Mouse (Mus musculus): ENCODE results near the gene Gabrb3. TPM values are rescaled to one million over a fixed set of nuclear protein-coding genes. Genes with fewer than 3 reads are reported as not detected.

The Gabrb3 gene
- polyA plus RNA-seq, 1 experiment from 2014 or later, result 4.4 TPM

DNA sequence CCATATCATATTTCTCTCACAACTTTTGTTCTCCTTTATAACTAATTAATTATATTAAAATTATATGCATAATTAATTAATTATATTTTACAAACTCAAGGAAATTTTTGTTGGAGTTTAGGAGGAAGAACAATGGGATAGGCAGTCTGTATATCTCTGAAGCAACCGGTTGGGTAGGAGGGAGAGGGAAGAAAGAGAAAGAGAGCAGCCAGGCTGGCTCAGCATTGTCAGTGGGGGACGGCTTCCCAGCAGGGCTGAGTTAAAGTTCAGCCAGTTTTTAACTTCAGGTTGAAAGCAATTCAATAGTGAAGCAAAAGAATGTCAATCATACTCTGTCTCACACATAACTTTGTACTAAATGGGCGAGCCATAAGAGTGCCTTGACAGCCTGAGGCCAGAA, 199.2 kb downstream of the Gabrb3 start:
- no peak for DNase-seq (ENCODE audit: low spot score)
- 29% methylated on average over 3 of the region's 3 CpGs for WGBS
- no peak overlapping the region for H3K27ac ChIP-seq (replicated peaks; ENCODE audit: low read depth, low read length)
- H3K27me3 ChIP-seq (ENCODE audit: control insufficient read depth, insufficient read depth, low read length), result no peaks in the 10 kb centered on the region
- H3K4me2 ChIP-seq (ENCODE audit: low read depth, low read length), result no peak overlapping the region
- no peak overlapping the region for H3K9ac ChIP-seq (replicated peaks; ENCODE audit: low read length)
- H3K36me3 ChIP-seq (replicated peaks; ENCODE audit: control insufficient read depth, insufficient read depth, low read depth, low read length), result no peaks in the 10 kb centered on the region
- H3K4me1 ChIP-seq (ENCODE audit: control insufficient read depth, insufficient read depth, low read length), result no peaks in the 10 kb centered on the region
- no peak overlapping the region for H3K4me3 ChIP-seq (ENCODE audit: low read depth, low read length)
- ATAC-seq (replicated peaks; ENCODE audit: insufficient number of reproducible peaks, low FRiP score, low TSS enrichment, low read depth), result no peak
- H3K9me3 ChIP-seq (replicated peaks; ENCODE audit: control insufficient read depth, low read length), result no peaks in the 10 kb centered on the region

GRCm38 (mm10) chr7:57620036-57620435, 200.5 kb downstream of the Gabrb3 start:
- WGBS, result 96% methylated on average over 2 of the region's 2 CpGs
- H3K9ac ChIP-seq (replicated peaks; ENCODE audit: low read length), result no peak overlapping the region
- no peaks in the 10 kb centered on the region for H3K27me3 ChIP-seq (ENCODE audit: control insufficient read depth, insufficient read depth, low read length)
- no peaks in the 10 kb centered on the region for H3K36me3 ChIP-seq (replicated peaks; ENCODE audit: control insufficient read depth, insufficient read depth, low read depth, low read length)
- H3K9me3 ChIP-seq (replicated peaks; ENCODE audit: control insufficient read depth, low read length), result no peaks in the 10 kb centered on the region
- H3K4me2 ChIP-seq (ENCODE audit: low read depth, low read length), result no peak overlapping the region
- no peak for DNase-seq (ENCODE audit: low spot score)
- no peaks in the 10 kb centered on the region for H3K4me1 ChIP-seq (ENCODE audit: control insufficient read depth, insufficient read depth, low read length)
- ATAC-seq (replicated peaks; ENCODE audit: insufficient number of reproducible peaks, low FRiP score, low TSS enrichment, low read depth), result no peak
- H3K27ac ChIP-seq (replicated peaks; ENCODE audit: low read depth, low read length), result no peak overlapping the region
- no peak overlapping the region for H3K4me3 ChIP-seq (ENCODE audit: low read depth, low read length)

- Histone ChIP-seq H3K27ac (replicated peaks; ENCODE audit: low read depth, low read length) (no peak overlapping the region), H3K27me3 (ENCODE audit: control insufficient read depth, insufficient read depth, low read length) (no peaks in the 10 kb centered on the region), H3K4me2 (ENCODE audit: low read depth, low read length) (no peak overlapping the region), H3K9me3 (replicated peaks; ENCODE audit: control insufficient read depth, low read length) (no peaks in the 10 kb centered on the region), H3K36me3 (replicated peaks; ENCODE audit: control insufficient read depth, insufficient read depth, low read depth, low read length) (no peaks in the 10 kb centered on the region), H3K9ac (replicated peaks; ENCODE audit: low read length) (no peak overlapping the region), H3K4me1 (ENCODE audit: control insufficient read depth, insufficient read depth, low read length) (no peaks in the 10 kb centered on the region), H3K4me3 (ENCODE audit: low read depth, low read length) (no peak overlapping the region)
- DNase-seq (ENCODE audit: low spot score), result no peak
- 83% methylated on average over 4 of the region's 4 CpGs for WGBS
- ATAC-seq (replicated peaks; ENCODE audit: insufficient number of reproducible peaks, low FRiP score, low TSS enrichment, low read depth), result no peak
These were observed 204.2 kb downstream of the Gabrb3 start for GRCm38 (mm10) chr7:57623718-57624117.

DNA sequence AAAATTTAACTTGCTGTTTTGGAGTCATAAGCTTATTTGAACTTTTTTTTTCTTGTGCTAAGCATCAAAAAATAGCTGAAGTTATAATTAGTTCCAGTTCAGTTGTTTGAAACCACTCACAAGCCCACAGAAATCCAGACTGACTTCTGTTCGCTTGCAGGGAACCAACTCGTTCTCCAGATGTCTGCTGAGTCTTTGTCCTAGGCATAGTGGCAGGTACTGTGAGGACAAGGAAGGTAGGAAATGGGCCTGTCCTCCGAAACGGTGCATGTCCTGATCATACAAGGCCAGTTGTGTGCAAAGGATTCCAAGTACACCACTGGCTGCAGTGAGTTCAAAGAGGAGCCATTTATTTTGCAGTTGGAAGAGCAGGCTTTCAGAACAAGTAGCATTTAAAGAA, 215.5 kb downstream of the Gabrb3 start:
- no peak overlapping the region for H3K9ac ChIP-seq (replicated peaks; ENCODE audit: low read length)
- H3K9me3 ChIP-seq (replicated peaks; ENCODE audit: control insufficient read depth, low read length), result no peaks in the 10 kb centered on the region
- DNase-seq (ENCODE audit: low spot score) (no peak), ATAC-seq (replicated peaks; ENCODE audit: insufficient number of reproducible peaks, low FRiP score, low TSS enrichment, low read depth) (no peak)
- H3K4me1 ChIP-seq (ENCODE audit: control insufficient read depth, insufficient read depth, low read length), result no peaks in the 10 kb centered on the region
- no peaks in the 10 kb centered on the region for H3K36me3 ChIP-seq (replicated peaks; ENCODE audit: control insufficient read depth, insufficient read depth, low read depth, low read length)
- no peak overlapping the region for H3K4me2 ChIP-seq (ENCODE audit: low read depth, low read length)
- no peak overlapping the region for H3K4me3 ChIP-seq (ENCODE audit: low read depth, low read length)
- H3K27ac ChIP-seq (replicated peaks; ENCODE audit: low read depth, low read length), result no peak overlapping the region
- no peaks in the 10 kb centered on the region for H3K27me3 ChIP-seq (ENCODE audit: control insufficient read depth, insufficient read depth, low read length)
- WGBS, result 63% methylated on average over 4 of the region's 4 CpGs

GRCm38 (mm10) chr7:57635687-57636086, 216.2 kb downstream of the Gabrb3 start:
- Histone ChIP-seq H3K27ac (replicated peaks; ENCODE audit: low read depth, low read length) (no peak overlapping the region), H3K36me3 (replicated peaks; ENCODE audit: control insufficient read depth, insufficient read depth, low read depth, low read length) (no peaks in the 10 kb centered on the region), H3K9ac (replicated peaks; ENCODE audit: low read length) (no peak overlapping the region), H3K4me1 (ENCODE audit: control insufficient read depth, insufficient read depth, low read length) (no peaks in the 10 kb centered on the region), H3K4me3 (ENCODE audit: low read depth, low read length) (no peak overlapping the region), H3K9me3 (replicated peaks; ENCODE audit: control insufficient read depth, low read length) (no peaks in the 10 kb centered on the region), H3K4me2 (ENCODE audit: low read depth, low read length) (no peak overlapping the region), H3K27me3 (ENCODE audit: control insufficient read depth, insufficient read depth, low read length) (no peaks in the 10 kb centered on the region)
- 63% methylated on average over 4 of the region's 4 CpGs for WGBS
- DNase-seq (ENCODE audit: low spot score), result no peak
- ATAC-seq (replicated peaks; ENCODE audit: insufficient number of reproducible peaks, low FRiP score, low TSS enrichment, low read depth), result no peak

DNA sequence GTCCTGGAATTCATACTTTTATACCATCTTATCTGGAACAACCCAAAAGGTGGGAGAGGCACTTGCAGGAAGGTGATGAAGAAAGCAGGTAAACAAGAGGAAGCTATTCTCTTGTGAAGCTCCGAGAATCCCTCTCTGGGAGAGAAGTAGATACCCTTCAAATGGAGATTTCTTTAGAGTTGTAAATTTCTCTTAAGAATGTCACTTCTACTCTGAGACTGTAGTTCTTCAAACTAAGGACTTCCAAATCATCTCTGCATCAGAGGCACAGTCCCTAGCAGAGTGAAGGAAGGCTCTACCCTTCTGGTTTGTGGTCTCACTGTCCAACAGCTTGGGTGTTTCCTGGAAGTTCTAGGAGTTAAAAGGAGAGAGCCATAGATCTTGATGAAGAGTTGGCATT, 221.3 kb downstream of the Gabrb3 start:
- 68% methylated on average over 1 of the region's 1 CpGs for WGBS
- Histone ChIP-seq H3K4me2 (ENCODE audit: low read depth, low read length) (no peak overlapping the region), H3K9me3 (replicated peaks; ENCODE audit: control insufficient read depth, low read length) (no peaks in the 10 kb centered on the region), H3K27ac (replicated peaks; ENCODE audit: low read depth, low read length) (no peak overlapping the region), H3K36me3 (replicated peaks; ENCODE audit: control insufficient read depth, insufficient read depth, low read depth, low read length) (no peaks in the 10 kb centered on the region), H3K4me1 (ENCODE audit: control insufficient read depth, insufficient read depth, low read length) (no peaks in the 10 kb centered on the region), H3K4me3 (ENCODE audit: low read depth, low read length) (no peak overlapping the region), H3K27me3 (ENCODE audit: control insufficient read depth, insufficient read depth, low read length) (no peaks in the 10 kb centered on the region), H3K9ac (replicated peaks; ENCODE audit: low read length) (no peak overlapping the region)
- no peak for ATAC-seq (replicated peaks; ENCODE audit: insufficient number of reproducible peaks, low FRiP score, low TSS enrichment, low read depth)
- no peak for DNase-seq (ENCODE audit: low spot score)

GRCm38 (mm10) chr7:57647345-57647744, 227.9 kb downstream of the Gabrb3 start:
- H3K4me1 ChIP-seq (ENCODE audit: control insufficient read depth, insufficient read depth, low read length), result no peaks in the 10 kb centered on the region
- DNase-seq (ENCODE audit: low spot score), result no peak
- 90% methylated on average over 2 of the region's 2 CpGs for WGBS
- no peaks in the 10 kb centered on the region for H3K9me3 ChIP-seq (replicated peaks; ENCODE audit: control insufficient read depth, low read length)
- no peak overlapping the region for H3K9ac ChIP-seq (replicated peaks; ENCODE audit: low read length)
- no peaks in the 10 kb centered on the region for H3K27me3 ChIP-seq (ENCODE audit: control insufficient read depth, insufficient read depth, low read length)
- H3K4me3 ChIP-seq (ENCODE audit: low read depth, low read length), result no peak overlapping the region
- H3K27ac ChIP-seq (replicated peaks; ENCODE audit: low read depth, low read length), result no peak overlapping the region
- no peaks in the 10 kb centered on the region for H3K36me3 ChIP-seq (replicated peaks; ENCODE audit: control insufficient read depth, insufficient read depth, low read depth, low read length)
- no peak overlapping the region for H3K4me2 ChIP-seq (ENCODE audit: low read depth, low read length)
- no peak for ATAC-seq (replicated peaks; ENCODE audit: insufficient number of reproducible peaks, low FRiP score, low TSS enrichment, low read depth)

DNA sequence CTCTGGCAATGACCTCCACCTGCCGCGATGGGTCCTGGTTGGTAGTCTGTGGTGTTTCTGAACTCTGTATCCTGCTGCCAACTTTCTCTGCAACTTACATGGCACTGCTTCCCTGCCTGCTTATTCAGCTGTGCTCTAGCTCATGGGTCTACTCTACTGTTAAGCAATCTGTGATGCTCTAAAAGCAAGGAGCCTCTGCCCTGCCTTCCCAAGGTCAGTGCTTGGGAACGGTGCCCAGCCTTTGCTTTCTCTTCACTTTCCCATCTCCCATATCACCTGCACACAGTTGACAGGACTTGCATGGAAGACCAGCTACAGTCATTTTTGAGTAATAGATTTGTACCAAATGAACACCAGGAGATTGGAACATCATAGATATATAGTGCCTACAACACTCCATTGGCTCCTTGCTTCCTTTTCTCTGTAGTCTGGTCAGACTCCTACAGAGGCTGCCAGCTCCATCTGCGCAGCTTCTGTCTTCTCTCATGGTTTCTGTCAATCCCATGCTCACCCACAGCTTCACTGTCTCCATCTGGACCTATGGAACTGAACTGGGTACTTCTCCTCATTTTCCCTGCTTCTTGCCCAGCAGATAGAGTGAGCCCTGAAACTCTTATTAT, 228.8 kb downstream of the Gabrb3 start:
- Histone ChIP-seq H3K9ac (replicated peaks; ENCODE audit: low read length) (no peak overlapping the region), H3K4me3 (ENCODE audit: low read depth, low read length) (no peak overlapping the region), H3K4me1 (ENCODE audit: control insufficient read depth, insufficient read depth, low read length) (no peaks in the 10 kb centered on the region), H3K9me3 (replicated peaks; ENCODE audit: control insufficient read depth, low read length) (no peaks in the 10 kb centered on the region), H3K36me3 (replicated peaks; ENCODE audit: control insufficient read depth, insufficient read depth, low read depth, low read length) (no peaks in the 10 kb centered on the region), H3K27ac (replicated peaks; ENCODE audit: low read depth, low read length) (no peak overlapping the region), H3K4me2 (ENCODE audit: low read depth, low read length) (no peak overlapping the region), H3K27me3 (ENCODE audit: control insufficient read depth, insufficient read depth, low read length) (no peaks in the 10 kb centered on the region)
- 90% methylated on average over 4 of the region's 4 CpGs for WGBS
- DNase-seq (ENCODE audit: low spot score) (no peak), ATAC-seq (replicated peaks; ENCODE audit: insufficient number of reproducible peaks, low FRiP score, low TSS enrichment, low read depth) (no peak)
